In genomic region chr9:105737448-105737847, GRCm38 (mm10) we compare ENCODE assay signal across 8 mouse cellular contexts.
DNase-seq lines count a peak whose midpoint lies in the region; ATAC-seq and TF ChIP-seq lines count a peak whose summit lies in the region.
"Had no signal": no experiment of that assay in that cellular context is flagged by ENCODE, and none has a peak within 500 bp of the region (broad histone marks: within the 10 kb centered on the region; RNA-seq: fewer than 3 reads in every experiment).

No protein-coding gene starts in this region.

- H3K27ac ChIP-seq in intestine, postnatal 0 days (ENCODE audit: low read depth, low read length) = no peak overlapping the region
- H3K27ac ChIP-seq in intestine, embryonic 15.5 days = no peak overlapping the region
- H3K27ac ChIP-seq in lung, embryonic 16.5 days (ENCODE audit: low read length) = no peak overlapping the region
- H3K27ac ChIP-seq: macrophage had no signal

- ATAC-seq in intestine, postnatal 0 days = no peak
- ATAC-seq in intestine, embryonic 15.5 days = no peak
- peak; percentile 79 for ATAC-seq in lung, embryonic 16.5 days (ENCODE audit: low read depth)

- H3K4me1 ChIP-seq in intestine, postnatal 0 days (replicated peaks; ENCODE audit: control insufficient read depth, insufficient read depth, low read length) = no peaks in the 10 kb centered on the region
- no peaks in the 10 kb centered on the region for H3K4me1 ChIP-seq in intestine, embryonic 15.5 days (replicated peaks)
- no peaks in the 10 kb centered on the region for H3K4me1 ChIP-seq in lung, embryonic 16.5 days (replicated peaks; ENCODE audit: control insufficient read depth, insufficient read depth, low read length)

- H3K36me3 ChIP-seq in intestine, postnatal 0 days (ENCODE audit: control insufficient read depth, insufficient read depth) = no peaks in the 10 kb centered on the region
- H3K36me3 ChIP-seq in intestine, embryonic 15.5 days = no peaks in the 10 kb centered on the region
- no peaks in the 10 kb centered on the region for H3K36me3 ChIP-seq in lung, embryonic 16.5 days (ENCODE audit: control insufficient read depth, insufficient read depth, low read length)

- 28% methylated on average over 8 of the region's 8 CpGs for WGBS in intestine, postnatal 0 days
- 34% methylated on average over 8 of the region's 8 CpGs for WGBS in intestine, embryonic 15.5 days
- 22% methylated on average over 8 of the region's 8 CpGs for WGBS in lung, embryonic 16.5 days

- TF ChIP-seq CTCF in intestine, postnatal 0 days (IDR thresholded peaks at IDR 0.05; ENCODE audit: low read depth) = peak; percentile 38

- H3K27me3 ChIP-seq in intestine, postnatal 0 days (replicated peaks; ENCODE audit: control insufficient read depth, insufficient read depth, low read length) = no peaks in the 10 kb centered on the region
- H3K27me3 ChIP-seq in intestine, embryonic 15.5 days (replicated peaks) = no peaks in the 10 kb centered on the region
- no peaks in the 10 kb centered on the region for H3K27me3 ChIP-seq in lung, embryonic 16.5 days (ENCODE audit: control insufficient read depth, insufficient read depth, low read depth, low read length)

- H3K4me3 ChIP-seq in intestine, postnatal 0 days (ENCODE audit: low read depth, low read length) = no peak overlapping the region
- H3K4me3 ChIP-seq in intestine, embryonic 15.5 days (replicated peaks) = no peak overlapping the region
- H3K4me3 ChIP-seq in lung, embryonic 16.5 days (ENCODE audit: low read length) = no peak overlapping the region

- H3K9ac ChIP-seq in intestine, postnatal 0 days (ENCODE audit: low read depth, low read length) = no peak overlapping the region
- no peak overlapping the region for H3K9ac ChIP-seq in intestine, embryonic 15.5 days
- H3K9ac ChIP-seq in lung, embryonic 16.5 days (ENCODE audit: low read length) = no peak overlapping the region

- no peak overlapping the region for H3K4me2 ChIP-seq in intestine, postnatal 0 days (replicated peaks; ENCODE audit: low read depth)
- H3K4me2 ChIP-seq in intestine, embryonic 15.5 days (replicated peaks) = no peak overlapping the region
- no peak overlapping the region for H3K4me2 ChIP-seq in lung, embryonic 16.5 days (ENCODE audit: low read depth, low read length)

- DNase-seq in adrenal gland, postnatal 25 days = peak; percentile 10
- peak; percentile 52 for DNase-seq in fat pad, adult 2 months (ENCODE audit: extremely low read depth, low read depth, low spot score)
- no peak for DNase-seq in thymus, postnatal 4 days
- no peak for DNase-seq in adipocyte (ENCODE audit: low spot score)

- no peaks in the 10 kb centered on the region for H3K9me3 ChIP-seq in intestine, postnatal 0 days (ENCODE audit: control insufficient read depth)
- no peaks in the 10 kb centered on the region for H3K9me3 ChIP-seq in intestine, embryonic 15.5 days
- H3K9me3 ChIP-seq in lung, embryonic 16.5 days (ENCODE audit: control insufficient read depth, low read length) = no peaks in the 10 kb centered on the region

Comparison
In these comparisons a context has a peak if more than half of its experiments do, and no peak if none do; other contexts are left out.
1. DNase-seq: peak in adrenal gland, postnatal 25 days (single experiment) and fat pad, adult 2 months (single experiment); none in thymus, postnatal 4 days (single experiment) and adipocyte (single experiment).